Mouse (Mus musculus): ENCODE data around the gene Krt7. TPM values are rescaled to one million over a fixed set of nuclear protein-coding genes. Genes with fewer than 3 reads are reported as not detected.

Krt7 gene
- under 1 TPM in 1 of 4 experiments, not detected in 3; 0.45 TPM for total RNA-seq (2022)

DNA sequence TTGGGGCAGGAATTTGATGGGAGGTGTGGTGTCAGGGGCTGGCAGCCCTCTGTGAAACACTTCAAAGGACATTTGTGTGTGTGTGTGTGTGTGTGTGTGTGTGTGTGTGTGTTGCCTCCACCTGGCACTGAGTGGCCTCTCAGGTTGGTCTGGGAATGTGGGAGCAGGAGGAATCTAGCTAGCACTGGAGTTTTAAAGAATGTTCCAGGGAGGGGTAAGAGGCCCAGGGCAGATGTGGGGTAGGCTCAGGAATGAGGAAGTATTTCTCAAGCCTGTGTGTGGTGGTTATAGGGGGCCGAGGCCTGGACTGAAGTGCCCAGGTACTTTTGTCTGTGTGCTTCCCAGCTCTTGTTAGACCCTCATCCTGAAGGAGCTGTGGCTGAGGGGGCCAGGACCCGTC, at the start of gene Krt7:
Gene Krt7 (plus strand): TSS at position 269 of the 400 bp plus-strand sequence.
- DNase-seq (ENCODE audit: low spot score in 2 of 2), result no peak

DNA sequence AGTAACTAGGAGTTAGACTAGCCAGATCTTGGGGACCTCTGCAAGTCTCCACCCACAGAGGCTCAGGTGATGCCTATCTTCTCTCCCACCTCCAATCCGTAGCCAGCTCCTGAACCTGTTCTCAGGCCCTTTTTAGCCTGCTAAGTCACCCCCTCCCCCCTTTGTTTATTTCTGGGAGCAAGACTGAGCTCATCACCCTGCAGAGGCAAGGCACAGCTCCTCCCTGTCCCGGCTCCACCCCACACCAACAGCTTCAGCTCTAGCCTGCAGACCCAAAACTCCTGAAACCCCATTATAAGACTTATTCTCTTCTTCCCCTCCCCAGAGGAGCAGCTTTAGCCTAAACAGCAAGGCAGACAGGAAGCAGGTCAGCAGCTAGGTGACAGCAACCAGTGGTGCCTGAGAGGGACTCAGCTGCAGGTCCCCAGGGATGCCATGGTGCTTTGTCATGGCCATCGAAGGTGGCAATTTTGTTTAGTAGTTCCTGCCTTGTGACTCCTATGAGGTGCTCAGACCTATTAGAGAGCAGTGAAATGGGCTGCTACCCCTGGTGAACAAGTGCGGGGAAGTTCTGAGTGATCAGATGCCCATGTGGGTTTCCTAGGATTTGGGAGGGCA, 48.3 kb upstream of the Krt7 start:
- no peak for DNase-seq (ENCODE audit: low spot score in 2 of 2)

DNA sequence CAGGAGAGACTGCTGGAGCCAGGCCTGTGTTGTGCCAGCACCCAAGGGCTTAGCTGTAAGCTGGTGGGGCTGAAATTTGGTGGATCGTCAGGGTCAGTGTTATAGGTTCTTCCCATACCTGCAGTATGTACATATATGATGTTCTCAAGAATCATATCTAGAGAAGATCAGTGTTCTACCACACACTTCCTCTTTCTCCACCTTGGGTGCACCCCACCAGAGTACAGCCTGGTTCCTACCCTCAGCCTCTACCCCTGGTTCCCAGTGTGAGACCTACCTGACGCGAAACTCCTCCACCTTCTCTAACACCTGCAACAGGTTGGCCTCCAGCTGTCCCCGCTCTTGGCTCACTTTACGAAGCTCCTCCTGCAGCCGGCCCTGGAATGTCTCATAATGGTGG, 46.9 kb upstream of the Krt7 start:
- no peak for DNase-seq (ENCODE audit: low spot score in 2 of 2)

DNA sequence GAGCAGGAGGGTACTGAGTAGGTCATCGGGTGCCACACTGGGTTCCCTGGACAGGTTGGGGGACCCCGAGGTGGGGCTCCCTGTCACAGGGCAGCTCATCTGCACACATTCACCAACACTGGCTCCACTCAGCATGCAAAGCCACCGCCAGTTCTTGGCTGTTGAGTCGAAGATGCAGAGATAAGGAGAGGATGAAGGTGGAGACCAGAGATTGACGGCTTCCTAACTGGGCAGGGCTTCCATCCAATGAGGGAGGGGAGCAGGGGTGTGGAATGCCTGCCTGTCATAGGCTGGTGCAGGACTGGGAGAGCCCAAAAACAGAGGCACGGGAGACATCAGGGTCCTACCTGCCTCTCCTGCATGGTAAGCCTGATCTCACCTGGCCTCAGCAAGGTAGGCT, 46.4 kb upstream of the Krt7 start:
- no peak for DNase-seq (ENCODE audit: low spot score in 2 of 2)

DNA sequence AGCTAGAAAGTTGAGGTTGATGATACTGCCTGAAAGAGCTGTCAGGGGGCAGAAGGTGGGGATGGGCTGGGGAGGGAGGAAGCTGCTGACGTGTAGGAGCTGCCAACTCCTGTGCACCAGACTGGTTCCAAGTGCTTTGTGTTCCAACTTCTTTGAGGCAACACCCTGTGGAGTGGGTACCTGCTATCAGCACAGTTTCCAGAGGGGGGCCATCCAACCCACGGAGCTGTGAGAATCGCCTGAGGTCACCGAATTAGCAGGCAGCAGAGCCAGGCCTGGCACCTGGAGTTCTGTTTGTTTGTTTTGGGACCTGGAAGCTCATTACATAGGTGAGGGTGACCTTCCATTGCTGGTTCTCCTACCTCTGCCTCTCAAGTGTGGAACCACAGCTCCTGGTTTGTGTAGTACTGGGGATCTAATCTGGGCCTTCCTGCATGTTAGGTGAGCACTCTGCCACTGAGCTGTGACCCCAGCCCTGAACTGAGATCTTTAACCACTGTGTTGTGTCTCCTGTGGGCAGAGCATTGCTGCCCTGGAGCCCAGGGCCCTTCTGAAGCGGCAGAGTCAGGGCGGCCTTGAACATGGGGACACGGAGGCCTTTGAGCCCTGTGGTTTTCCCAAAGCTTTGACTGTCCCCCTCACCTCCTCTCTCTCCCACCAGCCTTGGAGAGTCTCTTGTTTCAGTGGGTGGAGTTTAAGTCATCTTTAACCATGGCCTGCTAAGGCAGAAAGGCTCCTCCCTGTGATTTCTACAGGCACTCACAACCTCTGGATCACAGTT, 45.8 kb upstream of the Krt7 start:
- no peak for DNase-seq (ENCODE audit: low spot score in 2 of 2)

DNA sequence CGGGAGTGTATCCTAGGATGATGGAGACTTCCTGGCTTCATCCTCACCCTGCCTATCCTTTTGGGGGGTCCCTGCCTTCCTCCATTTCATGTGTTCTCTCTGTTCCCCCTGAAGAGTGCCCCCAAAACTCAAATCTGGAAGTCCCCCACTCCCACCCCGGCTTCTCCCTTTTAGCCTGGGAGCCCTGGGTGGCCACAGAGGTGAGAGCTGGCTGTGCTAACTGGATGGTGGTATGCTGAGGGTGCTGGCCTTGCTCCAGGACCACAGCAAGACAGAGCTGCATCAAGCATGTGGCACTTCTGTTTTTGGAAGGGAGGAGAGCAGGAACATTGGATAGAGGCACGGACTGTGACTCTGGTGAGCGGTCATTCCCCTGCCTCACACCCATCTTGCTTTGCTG, 45.1 kb upstream of the Krt7 start:
- DNase-seq (ENCODE audit: low spot score in 2 of 2), result no peak

DNA sequence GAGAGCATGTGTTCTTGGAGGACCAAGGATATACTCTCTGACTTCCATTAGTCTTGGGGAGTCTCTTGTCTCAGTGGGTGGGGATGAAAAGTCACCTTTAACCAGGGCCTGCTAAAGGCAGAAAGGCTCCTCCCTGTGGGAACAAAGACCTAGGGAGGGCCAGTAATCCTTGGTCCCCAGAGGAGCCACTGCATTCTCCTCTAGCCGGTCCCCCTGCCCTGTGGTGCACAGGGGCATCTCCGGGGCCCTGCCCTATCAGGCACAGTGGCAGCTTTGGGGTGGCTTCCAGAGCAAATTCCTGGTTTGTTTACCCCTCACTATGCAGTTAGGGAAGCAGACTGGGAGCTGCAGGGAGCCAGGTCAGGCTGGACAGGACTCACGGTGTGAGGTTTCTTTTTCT, 44.4 kb upstream of the Krt7 start:
- no peak for DNase-seq (ENCODE audit: low spot score in 2 of 2)

DNA sequence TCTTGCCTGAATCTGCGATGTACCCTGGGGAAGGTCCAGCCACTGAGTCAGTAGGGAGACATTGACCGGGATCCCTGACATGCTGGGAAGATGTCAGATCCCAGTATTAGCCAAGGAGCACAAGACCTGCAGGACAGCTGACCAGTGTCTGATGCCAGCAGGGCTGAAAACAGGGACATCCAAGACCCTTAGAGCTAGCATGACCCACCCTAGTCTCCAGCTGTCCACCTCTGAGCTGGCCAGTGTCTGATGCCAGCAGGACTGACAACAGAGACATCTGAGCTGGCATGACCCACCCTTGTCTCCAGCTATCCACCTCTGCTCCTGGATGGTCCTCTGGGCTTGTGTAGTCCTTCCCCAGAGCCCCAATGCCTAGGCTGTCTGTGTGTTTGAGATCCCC, 43.9 kb upstream of the Krt7 start:
- no peak for DNase-seq (ENCODE audit: low spot score in 2 of 2)

DNA sequence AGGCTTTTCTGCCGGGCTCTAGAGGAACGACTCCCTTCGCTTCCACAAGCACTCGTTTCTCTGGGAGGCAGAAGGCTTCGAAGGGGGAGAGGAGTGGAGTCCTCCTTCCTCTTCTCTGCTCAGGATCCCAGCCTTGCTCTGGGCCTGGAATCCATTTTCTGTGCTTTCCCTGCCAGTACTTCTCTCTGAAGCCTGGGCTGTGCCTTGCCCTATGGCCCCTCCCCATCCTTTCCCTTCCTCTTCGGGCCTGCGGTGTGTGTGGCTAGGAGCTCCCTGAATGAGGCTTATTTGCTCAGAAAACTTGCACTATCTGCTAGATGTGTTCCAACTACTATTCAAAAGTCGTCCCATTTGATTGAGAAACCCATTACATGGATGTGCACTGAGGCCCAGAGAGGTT, 43.3 kb upstream of the Krt7 start:
- DNase-seq (ENCODE audit: low spot score in 2 of 2), result no peak

DNA sequence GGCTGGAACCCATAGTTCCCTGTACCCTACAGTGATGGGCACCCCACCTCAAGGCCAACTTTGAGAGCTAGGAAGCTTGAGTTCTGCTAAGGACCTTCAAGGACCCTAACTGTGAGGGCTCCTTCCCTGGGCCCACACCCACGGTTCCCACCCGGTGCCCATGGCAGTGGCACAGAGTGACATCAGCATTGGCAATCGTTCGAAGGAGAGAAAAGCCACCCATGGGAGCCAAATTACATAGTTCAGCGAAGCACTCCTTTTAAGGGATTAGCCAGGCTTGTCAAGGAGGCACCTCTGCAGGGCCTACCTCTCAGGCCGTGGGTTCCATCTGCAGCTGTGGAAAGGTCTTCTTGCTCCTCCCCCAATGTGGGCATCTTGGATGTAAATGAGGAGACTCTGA, 42.8 kb upstream of the Krt7 start:
- DNase-seq (ENCODE audit: low spot score in 2 of 2), result no peak

DNA sequence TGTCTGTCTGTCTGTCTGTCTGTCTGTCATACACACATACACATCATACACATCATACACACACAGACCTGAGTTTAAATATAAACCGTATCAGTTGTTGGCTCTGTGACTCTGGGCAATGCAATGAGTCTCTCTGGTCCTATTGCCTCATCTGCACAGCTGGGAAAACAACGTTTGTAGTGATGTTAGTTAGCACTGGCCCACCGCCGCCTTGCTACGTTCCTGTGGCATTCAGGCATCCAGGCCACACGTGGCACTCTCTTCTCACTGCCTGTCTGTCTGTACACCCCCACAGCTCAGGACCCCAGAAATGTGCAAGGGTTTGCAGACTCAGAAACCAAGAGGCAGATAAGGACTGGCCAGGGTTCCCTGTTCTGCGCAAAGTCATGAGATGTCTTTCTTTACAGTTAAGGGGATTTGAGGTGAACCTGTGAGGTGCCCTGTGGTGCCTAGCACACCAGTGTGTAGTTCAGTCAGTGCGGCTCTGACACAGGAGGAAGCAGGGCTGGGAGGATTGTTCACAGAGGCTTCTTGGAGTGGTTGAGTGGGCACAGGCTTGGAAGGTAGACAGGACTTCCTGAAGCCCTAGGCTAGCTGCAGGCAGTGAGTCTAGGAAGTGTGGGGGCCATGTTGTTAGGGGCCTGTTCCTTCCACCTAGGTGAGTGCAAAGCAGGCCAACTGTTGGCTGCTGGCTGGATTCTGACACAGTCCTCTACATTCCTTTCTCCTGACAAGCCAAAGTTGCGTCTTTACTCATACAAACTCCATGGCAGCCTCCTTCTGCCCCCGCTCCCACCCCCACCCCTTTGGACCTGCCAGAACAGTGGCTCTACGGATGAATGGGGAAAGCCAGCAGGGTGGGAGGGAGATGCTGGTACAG, 42.1 kb upstream of the Krt7 start:
- DNase-seq (ENCODE audit: low spot score in 2 of 2), result no peak

DNA sequence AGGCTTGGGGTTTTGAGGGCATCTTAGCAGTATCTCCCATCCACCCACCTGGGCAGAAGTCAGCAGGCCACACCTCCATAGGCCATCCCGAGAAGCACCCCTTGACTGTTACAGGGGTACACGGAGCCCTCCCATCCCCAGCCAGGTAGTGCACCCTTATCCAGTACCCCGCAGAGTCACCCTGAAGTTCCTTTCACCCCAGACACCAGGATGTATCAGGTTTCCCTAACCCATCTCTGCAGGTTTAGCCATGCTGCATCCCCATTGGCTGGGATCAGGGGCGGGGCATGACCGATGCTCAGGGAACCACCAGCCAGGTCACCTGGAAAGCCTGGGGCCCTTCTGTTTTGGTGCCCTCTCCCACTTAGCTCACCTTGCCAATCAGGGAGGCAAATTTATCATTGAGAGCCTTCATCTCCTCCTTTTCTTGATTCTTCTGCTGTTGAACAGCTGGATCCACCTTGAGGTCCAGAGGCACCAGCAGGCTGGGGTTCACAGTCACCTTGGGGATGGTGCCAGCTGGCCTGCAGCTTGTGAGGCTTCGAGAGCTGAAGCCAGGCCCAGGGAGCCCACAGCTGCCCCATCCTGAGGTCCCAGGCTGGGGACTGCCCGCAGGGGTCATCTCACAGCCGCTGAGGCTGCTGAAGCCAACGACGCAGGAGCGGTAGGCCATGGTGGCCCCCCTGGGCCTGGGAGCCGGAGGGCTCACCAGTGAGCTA, 41.3 kb upstream of the Krt7 start:
- no peak for DNase-seq (ENCODE audit: low spot score in 2 of 2)

DNA sequence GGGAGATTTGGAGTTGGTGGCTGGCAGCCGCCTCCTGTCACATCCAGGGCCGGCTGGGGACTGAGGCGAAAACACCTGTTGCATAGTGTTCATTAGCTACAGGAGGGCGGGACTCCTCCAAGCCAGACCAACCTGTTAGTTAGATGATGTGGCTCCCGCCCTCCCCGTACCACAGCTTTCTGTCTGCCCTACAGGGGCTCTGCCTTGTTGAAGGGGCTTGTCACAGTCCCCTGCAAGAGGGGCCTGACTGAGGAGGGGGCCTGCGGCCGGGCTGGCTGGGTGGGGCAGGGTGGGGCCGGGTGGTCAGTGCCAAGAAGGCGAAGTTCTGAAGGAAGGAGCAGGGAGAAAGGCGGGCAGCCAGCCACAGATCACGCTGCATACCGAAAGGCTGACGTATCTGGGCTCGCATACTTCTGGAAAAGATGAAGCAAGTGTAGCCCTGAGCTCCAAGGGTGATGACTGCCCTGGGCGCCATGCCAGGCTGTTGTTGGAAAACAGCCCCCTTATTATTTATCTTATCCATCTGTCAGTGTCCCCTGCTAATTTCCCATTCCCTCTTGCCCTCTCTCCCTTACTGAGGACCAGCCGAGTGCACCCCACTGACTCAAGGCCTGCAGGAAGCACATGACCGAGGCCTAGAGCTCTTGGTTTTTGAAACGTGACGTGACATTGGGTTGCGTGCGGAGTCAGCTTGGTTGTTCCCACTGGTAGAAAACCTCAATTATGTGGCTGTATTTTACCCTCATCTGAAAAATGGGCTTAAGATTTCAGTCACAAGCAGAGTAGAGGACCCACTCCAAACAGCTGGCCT, 40.5 kb upstream of the Krt7 start, which contains the start of gene Krt80:
Gene Krt80 (minus strand): TSS at position 62 of the 811 bp plus-strand sequence.
- DNase-seq (ENCODE audit: low spot score in 2 of 2), result no peak

DNA sequence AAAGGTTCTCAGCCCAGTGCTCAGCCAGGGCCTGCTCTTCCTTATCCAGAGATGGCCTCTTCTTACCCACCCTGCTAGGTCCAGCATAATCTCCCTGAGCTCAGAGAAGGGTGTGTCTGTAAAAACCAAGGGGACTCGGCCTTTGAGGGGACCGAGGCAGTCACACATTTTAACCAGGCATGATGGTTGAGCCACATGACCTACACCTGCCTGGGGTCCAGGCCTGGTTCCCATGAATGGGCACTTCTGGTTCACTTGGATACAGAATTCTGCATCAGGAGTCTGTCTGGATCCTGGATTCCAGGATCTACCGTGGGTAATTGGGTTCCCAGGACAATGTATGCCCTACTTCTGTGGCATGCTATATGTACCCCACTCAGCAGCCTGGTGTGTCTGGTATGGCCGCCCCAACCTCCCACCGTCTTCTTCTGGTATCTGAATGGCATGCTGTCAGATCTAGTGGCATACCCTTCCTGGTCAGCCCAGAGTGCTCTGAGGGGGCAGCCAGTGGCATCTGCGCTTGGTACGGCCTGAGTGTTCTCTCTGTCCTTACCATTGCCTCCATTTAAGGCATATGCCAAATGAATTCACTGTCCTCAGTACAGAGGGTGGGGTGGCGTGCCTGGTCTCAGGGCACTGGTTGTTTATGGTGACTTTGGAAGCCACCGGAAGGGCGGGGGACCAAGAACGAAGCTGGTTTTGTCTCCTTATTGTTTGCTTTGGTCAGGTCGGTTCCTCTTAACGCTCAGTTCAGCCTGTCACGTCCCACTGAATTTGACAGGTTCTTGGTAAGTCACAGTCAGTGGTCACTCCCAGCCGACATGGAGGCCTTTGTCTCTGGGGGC, 39.5 kb upstream of the Krt7 start:
- no peak for DNase-seq (ENCODE audit: low spot score in 2 of 2)

DNA sequence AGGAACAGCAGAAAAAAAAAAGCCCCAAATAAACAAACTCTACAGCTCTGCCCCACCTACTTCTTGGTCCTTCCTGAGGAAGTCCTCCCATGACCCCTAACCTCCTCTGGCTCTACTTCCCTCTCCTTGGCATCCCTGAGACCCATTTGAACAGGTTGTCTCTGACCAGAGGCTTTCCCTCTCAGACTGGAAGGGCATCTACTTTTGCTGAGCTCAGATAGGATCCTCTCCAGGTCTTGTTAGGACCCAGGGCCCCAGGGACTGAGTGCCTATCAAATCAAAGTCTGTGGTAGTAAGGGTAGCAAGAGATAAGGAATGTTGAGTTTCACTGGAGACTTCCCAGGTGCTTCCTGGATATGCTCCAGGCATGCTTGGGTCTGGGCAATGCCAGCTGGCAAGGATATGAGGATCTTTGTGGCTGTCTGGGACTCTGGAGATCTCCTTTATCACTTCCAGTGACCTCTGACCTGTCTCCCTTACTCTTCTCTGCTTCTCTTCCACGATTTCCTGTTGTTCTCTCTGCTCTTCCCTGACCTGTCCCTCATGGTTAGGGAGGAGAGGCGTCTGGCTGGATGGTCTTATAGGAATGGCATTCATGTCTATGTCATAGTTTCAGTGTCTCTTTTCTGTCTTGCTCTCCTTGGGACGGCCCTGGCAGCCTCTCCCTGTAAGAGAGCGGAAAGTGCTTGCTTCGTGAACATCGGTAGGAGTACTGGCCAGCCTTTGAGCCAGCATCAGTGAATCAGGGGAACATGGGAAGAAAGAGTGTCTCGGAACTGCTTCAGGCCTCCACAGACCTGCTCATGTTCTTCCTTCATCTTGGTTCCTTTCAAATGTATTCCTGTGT, 38.5 kb upstream of the Krt7 start:
- no peak for DNase-seq (ENCODE audit: low spot score in 2 of 2)

DNA sequence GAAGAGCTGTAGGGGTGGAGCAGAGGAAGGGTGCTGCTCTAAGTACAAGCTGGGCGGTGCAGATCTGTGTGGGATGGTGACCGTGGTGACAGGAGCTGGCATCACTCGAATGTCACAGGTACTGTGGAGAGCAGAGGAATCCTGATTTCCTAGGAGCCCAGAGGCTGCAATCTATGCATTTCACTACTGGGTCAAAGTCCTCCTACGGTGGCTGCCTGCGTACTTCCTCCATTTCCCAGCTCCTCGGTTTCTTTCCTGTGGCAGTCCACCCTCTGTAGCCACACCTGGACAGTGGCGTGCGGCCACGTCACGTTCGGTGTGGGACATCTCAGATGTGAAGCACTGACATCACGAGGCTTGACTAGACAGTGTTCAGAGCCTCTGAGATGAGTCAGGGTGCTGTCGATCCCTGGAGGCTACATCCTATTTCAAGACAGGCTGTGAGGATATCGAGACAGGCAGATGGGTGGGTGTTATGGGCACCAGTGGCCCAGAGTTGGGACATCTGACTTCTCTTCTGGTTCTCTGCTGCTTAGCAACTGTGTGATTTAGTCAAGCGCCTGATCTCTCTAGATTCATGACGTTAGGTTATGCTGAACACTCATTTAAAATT, 37.5 kb upstream of the Krt7 start:
- DNase-seq (ENCODE audit: low spot score in 2 of 2), result no peak

DNA sequence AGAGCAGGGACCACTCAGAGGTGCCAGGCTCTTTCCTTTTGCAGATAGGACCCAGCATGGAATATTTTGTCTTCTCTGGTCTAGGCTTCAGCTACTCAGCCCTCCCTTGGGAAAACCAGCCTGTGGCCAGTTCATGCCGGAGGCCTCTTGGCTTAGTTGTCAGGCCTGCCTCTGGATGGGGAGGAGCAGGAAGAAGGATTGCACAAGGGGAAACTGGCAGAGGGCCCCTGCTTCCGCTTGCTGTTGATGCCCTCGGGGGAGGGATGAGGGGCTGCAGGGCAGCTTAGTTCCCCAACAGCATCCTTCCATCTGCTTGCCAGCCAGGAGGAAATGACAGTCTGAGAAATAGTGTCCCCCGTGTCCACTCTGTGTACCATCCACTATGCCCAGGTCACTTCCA, 36.0 kb upstream of the Krt7 start:
- no peak for DNase-seq (ENCODE audit: low spot score in 2 of 2)

All from layer of hippocampus, adult 8-10 months (tissue).